ENCODE assay signal across 7 mouse cellular contexts in the genomic region with DNA sequence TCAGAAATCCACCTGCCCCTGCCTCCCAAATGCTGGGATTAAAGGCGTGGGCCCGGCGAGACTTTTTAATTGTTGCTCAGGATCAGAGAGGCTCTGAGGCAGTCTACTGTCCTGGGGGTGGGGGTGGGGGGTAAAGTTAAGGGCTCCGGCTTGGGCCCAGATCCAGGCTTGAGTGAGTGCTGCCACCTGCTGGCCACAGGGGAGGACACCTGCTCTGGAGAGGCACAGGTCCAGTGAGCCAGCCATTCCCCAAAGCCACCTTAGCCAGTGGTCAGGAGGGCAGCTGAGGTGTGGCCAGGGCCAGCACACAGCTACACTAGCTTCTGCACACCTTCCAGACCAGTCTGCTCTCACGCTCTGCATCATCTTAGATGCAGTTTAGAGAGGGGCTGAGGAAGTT. TPM values are rescaled to one million over a fixed set of nuclear protein-coding genes. Genes with fewer than 3 reads are reported as not detected.
DNase-seq lines count a peak whose midpoint lies in the region; ATAC-seq and TF ChIP-seq lines count a peak whose summit lies in the region.

No protein-coding gene starts in this region.

- no peak overlapping the region for H3K27ac ChIP-seq in MEL (ENCODE audit: control insufficient read depth, low read depth, low read length)
- peak overlapping the region; percentile 71; the same call in 1 of the 2 replicates for H3K27ac ChIP-seq in forebrain, embryonic 12.5 days
- H3K27ac ChIP-seq in hindbrain, embryonic 11.5 days (ENCODE audit: low read depth, low read length), result no peak overlapping the region
- 0 out of 2 replicates have a peak overlapping the region, but pooled peaks have one; percentile 16 for H3K27ac ChIP-seq in limb, embryonic 10.5 days
- peak overlapping the region; percentile 52 for H3K27ac ChIP-seq in midbrain, embryonic 13.5 days

- no peaks in the 10 kb centered on the region for H3K9me3 ChIP-seq in MEL (replicated peaks; ENCODE audit: insufficient read depth, low read length)
- no peaks in the 10 kb centered on the region for H3K9me3 ChIP-seq in forebrain, embryonic 12.5 days
- no peaks in the 10 kb centered on the region for H3K9me3 ChIP-seq in hindbrain, embryonic 11.5 days (ENCODE audit: control insufficient read depth, low read length)
- H3K9me3 ChIP-seq in limb, embryonic 10.5 days (replicated peaks), result no peaks in the 10 kb centered on the region
- H3K9me3 ChIP-seq in midbrain, embryonic 13.5 days, result no peaks in the 10 kb centered on the region

- no peak for TF ChIP-seq POLR2A in MEL (IDR thresholded peaks at IDR 0.05; ENCODE audit: control insufficient read depth in 1 of 2, insufficient read depth in 1 of 2, low read depth in 1 of 2, low read length in 2 of 2, poor library complexity in 1 of 2)
- no peak for TF ChIP-seq POLR2A in brain, embryonic 14.5 days (IDR thresholded peaks at IDR 0.05; ENCODE audit: borderline replicate concordance, extremely low read depth, insufficient read depth, insufficient read length, poor library complexity, severe bottlenecking)

- H3K4me2 ChIP-seq in forebrain, embryonic 12.5 days, result peak overlapping the region; percentile 10; the same call in 1 of the 2 replicates
- H3K4me2 ChIP-seq in hindbrain, embryonic 11.5 days (replicated peaks; ENCODE audit: low read depth, low read length), result no peak overlapping the region
- H3K4me2 ChIP-seq in midbrain, embryonic 13.5 days (replicated peaks), result no peak overlapping the region

- peak; percentile 37; the same call in 1 of the 2 replicates for ATAC-seq in forebrain, embryonic 12.5 days (ENCODE audit: low FRiP score)
- peak; percentile 56 for ATAC-seq in hindbrain, embryonic 11.5 days (ENCODE audit: low FRiP score)
- ATAC-seq in midbrain, embryonic 13.5 days, result peak; percentile 71

- H3K4me3 ChIP-seq in MEL (ENCODE audit: control insufficient read depth in 1 of 2, insufficient read depth in 1 of 2, low read depth in 2 of 2, low read length in 2 of 2), result no peak overlapping the region
- H3K4me3 ChIP-seq in forebrain, embryonic 12.5 days (replicated peaks), result no peak overlapping the region
- H3K4me3 ChIP-seq in hindbrain, embryonic 11.5 days (ENCODE audit: low read depth, low read length), result no peak overlapping the region
- H3K4me3 ChIP-seq in limb, embryonic 10.5 days, result no peak overlapping the region
- H3K4me3 ChIP-seq in midbrain, embryonic 13.5 days (replicated peaks), result no peak overlapping the region

- peak; percentile 85 to 99 (median 90) for TF ChIP-seq CTCF in MEL (IDR thresholded peaks at IDR 0.05 in 2 of 3, conservative IDR thresholded peaks at IDR 0.05 in 1 of 3; ENCODE audit: control insufficient read depth in 1 of 3, insufficient read depth in 1 of 3, low read depth in 2 of 3, low read length in 3 of 3, poor library complexity in 1 of 3, severe bottlenecking in 1 of 3)
- TF ChIP-seq CTCF in brain, embryonic 14.5 days (IDR thresholded peaks at IDR 0.05; ENCODE audit: borderline replicate concordance, extremely low read depth, insufficient read depth, insufficient read length), result peak; percentile 88

- 6% methylated on average over 5 of the region's 5 CpGs for whole genome bisulfite sequencing in forebrain, embryonic 12.5 days
- 13% methylated on average over 5 of the region's 5 CpGs for WGBS in hindbrain, embryonic 11.5 days
- 8% methylated on average over 5 of the region's 5 CpGs for WGBS in limb, embryonic 10.5 days
- WGBS in midbrain, embryonic 13.5 days, result 6% methylated on average over 5 of the region's 5 CpGs

- H3K9ac ChIP-seq in MEL (ENCODE audit: control insufficient read depth, low read depth, low read length, poor library complexity, severe bottlenecking), result no peak overlapping the region
- no peak overlapping the region for H3K9ac ChIP-seq in forebrain, embryonic 12.5 days
- no peak overlapping the region for H3K9ac ChIP-seq in hindbrain, embryonic 11.5 days (ENCODE audit: low read depth, low read length)
- no peak overlapping the region for H3K9ac ChIP-seq in midbrain, embryonic 13.5 days (replicated peaks)

- no peak for TF ChIP-seq EP300 in MEL (IDR thresholded peaks at IDR 0.05; ENCODE audit: low read depth in 1 of 2, low read length in 2 of 2)

- peaks cover 5 to 6% of the 10 kb centered on the region in 2 experiments; a peak in 3 of 4 replicates for H3K36me3 ChIP-seq in MEL (ENCODE audit: control insufficient read depth in 1 of 2, insufficient read depth in 2 of 2, low read length in 2 of 2)
- peaks cover 48% of the 10 kb centered on the region for H3K36me3 ChIP-seq in forebrain, embryonic 12.5 days (replicated peaks)
- peaks cover 5% of the 10 kb centered on the region; the same call in 1 of the 2 replicates for H3K36me3 ChIP-seq in hindbrain, embryonic 11.5 days (ENCODE audit: control insufficient read depth, insufficient read depth, low read length)
- peaks cover 47% of the 10 kb centered on the region for H3K36me3 ChIP-seq in limb, embryonic 10.5 days
- peaks cover 41% of the 10 kb centered on the region for H3K36me3 ChIP-seq in midbrain, embryonic 13.5 days

- peaks cover 5 to 6% of the 10 kb centered on the region in 2 experiments for H3K4me1 ChIP-seq in MEL (ENCODE audit: control insufficient read depth in 1 of 2, insufficient read depth in 2 of 2, low read length in 2 of 2)
- H3K4me1 ChIP-seq in forebrain, embryonic 12.5 days, result peaks cover 49% of the 10 kb centered on the region
- peaks cover 6% of the 10 kb centered on the region for H3K4me1 ChIP-seq in hindbrain, embryonic 11.5 days (replicated peaks; ENCODE audit: control insufficient read depth, insufficient read depth, low read length)
- peaks cover 35% of the 10 kb centered on the region for H3K4me1 ChIP-seq in limb, embryonic 10.5 days
- H3K4me1 ChIP-seq in midbrain, embryonic 13.5 days (replicated peaks), result peaks cover 49% of the 10 kb centered on the region

- H3K27me3 ChIP-seq in MEL (ENCODE audit: control insufficient read depth in 1 of 2, insufficient read depth in 2 of 2, low read length in 2 of 2), result peaks cover 2 to 3% of the 10 kb centered on the region in 2 experiments
- peaks cover 46% of the 10 kb centered on the region for H3K27me3 ChIP-seq in forebrain, embryonic 12.5 days
- peaks cover 27% of the 10 kb centered on the region for H3K27me3 ChIP-seq in hindbrain, embryonic 11.5 days (ENCODE audit: control insufficient read depth, insufficient read depth, low read length)
- peaks cover 48% of the 10 kb centered on the region for H3K27me3 ChIP-seq in limb, embryonic 10.5 days (ENCODE audit: low read depth, poor library complexity, severe bottlenecking)
- peaks cover 40% of the 10 kb centered on the region for H3K27me3 ChIP-seq in midbrain, embryonic 13.5 days

- peak; percentile 77 for TF ChIP-seq RAD21 in MEL (IDR thresholded peaks at IDR 0.05; ENCODE audit: low read depth, low read length)

- peak; percentile 70 for DNase-seq in MEL (ENCODE audit: low read depth, low spot score)
- peak; percentile 72 for DNase-seq in brain, embryonic 14.5 days (ENCODE audit: low read depth)
- peak; percentile 85 for DNase-seq in hindbrain, embryonic 11.5 days (ENCODE audit: low spot score)
- DNase-seq in limb, embryonic 10.5 days (ENCODE audit: low spot score), result peak; percentile 91
- peak; percentile 47 for DNase-seq in spleen, adult 12 weeks (ENCODE audit: low spot score)

- H3K79me2 ChIP-seq in MEL (ENCODE audit: control insufficient read depth, insufficient read depth, low read length, poor library complexity), result no peaks in the 10 kb centered on the region

TF ChIP-seq in MEL, 35 proteins besides CTCF, POLR2A, EP300 and RAD21 (continues in another document):
- TF ChIP-seq JUND (IDR thresholded peaks at IDR 0.05; ENCODE audit: low read depth, low read length) (no peak), ZMIZ1 (IDR thresholded peaks at IDR 0.05; ENCODE audit: low read depth, low read length) (no peak), ZC3H11A (IDR thresholded peaks at IDR 0.05; ENCODE audit: low read depth, low read length) (peak; percentile 54; the same call in 1 of the 2 replicates), ELF1 (IDR thresholded peaks at IDR 0.05; ENCODE audit: low read depth, low read length) (no peak), USF1 (IDR thresholded peaks at IDR 0.05; ENCODE audit: low read depth, low read length) (no peak), ZNF384 (IDR thresholded peaks at IDR 0.05; ENCODE audit: low read depth, low read length) (no peak), MEF2A (IDR thresholded peaks at IDR 0.05; ENCODE audit: extremely low read depth, insufficient replicate concordance, low read depth, low read length, poor library complexity, severe bottlenecking) (no peak)

RNA-seq across cellular contexts. Expression of a gene that starts 35.0 kb away (rescaled TPM):
- 70.5 and 85.1 TPM in 2 replicates for total RNA-seq in MEL (2012; rRNA removed)
- polyA plus RNA-seq in MEL (2012; ENCODE audit: insufficient read depth in 1 of 2, insufficient read length in 2 of 2, low read depth in 1 of 2, low replicate concordance in 2 of 2, missing spikeins in 1 of 2), result 100 to 1,000 TPM in 1 of 2 experiments, 10 to 100 TPM in 1; 29.8 to 147 TPM
- polyA plus RNA-seq in brain, embryonic 14.5 days (2012; rRNA removed), result 40.1 and 42.3 TPM in 2 replicates
- polyA plus RNA-seq in forebrain, embryonic 12.5 days (2016; fragmentation: Nextera tagmentation; extraction: Ambion mirVana), result 49.0 and 56.2 TPM in 2 replicates
- 41.0 and 51.1 TPM in 2 replicates for polyA plus RNA-seq in hindbrain, embryonic 11.5 days (2014; fragmentation: Nextera tagmentation; extraction: Ambion mirVana)
- 60.5 and 63.1 TPM in 2 replicates for polyA plus RNA-seq in limb, embryonic 10.5 days (2016; fragmentation: Nextera tagmentation; extraction: Ambion mirVana)
- polyA plus RNA-seq in midbrain, embryonic 13.5 days (2015; fragmentation: Nextera tagmentation; extraction: Ambion mirVana), result 45.2 and 49.9 TPM in 2 replicates

RNA-seq across cellular contexts. Expression of a gene that starts 35.2 kb away (rescaled TPM):
- 15.6 and 16.2 TPM in 2 replicates for total RNA-seq in MEL (2012; rRNA removed)
- 100 to 1,000 TPM in 1 of 2 experiments, 10 to 100 TPM in 1; 82.3 to 112 TPM for polyA plus RNA-seq in MEL (2012; ENCODE audit: insufficient read depth in 1 of 2, insufficient read length in 2 of 2, low read depth in 1 of 2, low replicate concordance in 2 of 2, missing spikeins in 1 of 2)
- 236 and 262 TPM in 2 replicates for polyA plus RNA-seq in brain, embryonic 14.5 days (2012; rRNA removed)
- 190 and 210 TPM in 2 replicates for polyA plus RNA-seq in forebrain, embryonic 12.5 days (2016; fragmentation: Nextera tagmentation; extraction: Ambion mirVana)
- 228 and 229 TPM in 2 replicates for polyA plus RNA-seq in hindbrain, embryonic 11.5 days (2014; fragmentation: Nextera tagmentation; extraction: Ambion mirVana)
- 260 and 269 TPM in 2 replicates for polyA plus RNA-seq in limb, embryonic 10.5 days (2016; fragmentation: Nextera tagmentation; extraction: Ambion mirVana)
- 177 and 178 TPM in 2 replicates for polyA plus RNA-seq in midbrain, embryonic 13.5 days (2015; fragmentation: Nextera tagmentation; extraction: Ambion mirVana)

RNA-seq across cellular contexts. Expression of a gene that starts 46.5 kb away (rescaled TPM):
- total RNA-seq in MEL (2012; rRNA removed), result not detected in 2 replicates
- not detected for polyA plus RNA-seq in MEL (2012; ENCODE audit: insufficient read depth in 1 of 2, insufficient read length in 2 of 2, low read depth in 1 of 2, low replicate concordance in 2 of 2, missing spikeins in 1 of 2)
- 12.2 and 19.0 TPM in 2 replicates for polyA plus RNA-seq in brain, embryonic 14.5 days (2012; rRNA removed)
- 3.7 and 4.0 TPM in 2 replicates for polyA plus RNA-seq in forebrain, embryonic 12.5 days (2016; fragmentation: Nextera tagmentation; extraction: Ambion mirVana)
- polyA plus RNA-seq in hindbrain, embryonic 11.5 days (2014; fragmentation: Nextera tagmentation; extraction: Ambion mirVana), result 10.5 and 11.0 TPM in 2 replicates
- polyA plus RNA-seq in limb, embryonic 10.5 days (2016; fragmentation: Nextera tagmentation; extraction: Ambion mirVana), result 0.20 and 0.40 TPM in 2 replicates
- 5.7 and 8.2 TPM in 2 replicates for polyA plus RNA-seq in midbrain, embryonic 13.5 days (2015; fragmentation: Nextera tagmentation; extraction: Ambion mirVana)

Comparison
In these comparisons a context has a peak if more than half of its experiments do, and no peak if none do; other contexts are left out.
1. H3K27ac ChIP-seq: peak in forebrain, embryonic 12.5 days (single experiment), limb, embryonic 10.5 days (single experiment) and midbrain, embryonic 13.5 days (single experiment); none in MEL (single experiment) and hindbrain, embryonic 11.5 days (single experiment).
2. Peak in every context shown above with its lines, with median percentiles within 50 percentile points of each other: DNase-seq and ATAC-seq.